Mouse (Mus musculus) forebrain, embryonic 16.5 days (tissue): ENCODE measurements around the gene Snrpd3. TPM values are rescaled to one million over a fixed set of nuclear protein-coding genes. Genes with fewer than 3 reads are reported as not detected.
"Not testable (repeated sequence)": the region's sequence is repeated elsewhere in the genome, so short reads cannot be mapped to it uniquely, and the experiment has no call there.

Source experiments
- ATAC-seq: fragments of 200-750 bp; cut with Nextera tagmentation; 2 replicates; pipeline ENCODE4 v1.8.0; 2017; ENCODE audit warnings: mild to moderate bottlenecking, moderate library complexity
- H3K27ac ChIP-seq: fragments of 300-500 bp; sonication (generic); 2 replicates; pipeline ENCODE4 v1.5.1; 2014; ENCODE audit warnings: low read length, control low read depth
- H3K27me3 ChIP-seq: fragments of 300-500 bp; sonication (generic); replicated peaks from 2 replicates; pipeline ENCODE4 v1.6.1; 2014; ENCODE audit warnings: low read length; ENCODE audit not compliant: control insufficient read depth, insufficient read depth
- H3K36me3 ChIP-seq: fragments of 300-500 bp; sonication (generic); 2 replicates; pipeline ENCODE4 v1.6.1; 2014; ENCODE audit not compliant: control insufficient read depth, insufficient read depth
- H3K4me1 ChIP-seq: fragments of 300-500 bp; sonication (generic); replicated peaks from 2 replicates; pipeline ENCODE4 v1.6.1; 2014; ENCODE audit warnings: low read length; ENCODE audit not compliant: control insufficient read depth, insufficient read depth
- H3K4me2 ChIP-seq: fragments of 300-500 bp; sonication (generic); 2 replicates; pipeline ENCODE4 v1.6.1; 2014; ENCODE audit warnings: mild to moderate bottlenecking, low read length, control low read depth
- H3K4me3 ChIP-seq: fragments of 300-500 bp; sonication (generic); replicated peaks from 2 replicates; pipeline ENCODE4 v1.5.1; 2014; ENCODE audit warnings: mild to moderate bottlenecking, low read length, control low read depth
- H3K9ac ChIP-seq: fragments of 300-500 bp; sonication (generic); replicated peaks from 2 replicates; pipeline ENCODE4 v1.6.1; 2014; ENCODE audit warnings: low read depth, low read length, control low read depth
- H3K9me3 ChIP-seq: fragments of 300-500 bp; sonication (generic); 2 replicates; pipeline ENCODE4 v1.6.1; 2016; ENCODE audit warnings: low read length; ENCODE audit not compliant: control insufficient read depth
- WGBS: fragments of 180-500 bp; shearing (Covaris S2); extraction: QIAGEN DNeasy Blood & Tissue Kit; methylation state at CpG from one replicate; pipeline ENCODE4 v1.1.7; 2014; 5-methylcytosine and 5-hydroxymethylcytosine counted together
- polyA plus RNA-seq: library from polyadenylated mRNA; unstranded; fragments of >200 nt; fragmentation: Nextera tagmentation; extraction: Ambion mirVana; gene quantifications from 2 replicates; pipeline ENCODE4 v1.2.1, GENCODE M21; 2015

The Snrpd3 gene
- polyA plus RNA-seq, 1 experiment from 2014 or later, result 147 TPM

DNA sequence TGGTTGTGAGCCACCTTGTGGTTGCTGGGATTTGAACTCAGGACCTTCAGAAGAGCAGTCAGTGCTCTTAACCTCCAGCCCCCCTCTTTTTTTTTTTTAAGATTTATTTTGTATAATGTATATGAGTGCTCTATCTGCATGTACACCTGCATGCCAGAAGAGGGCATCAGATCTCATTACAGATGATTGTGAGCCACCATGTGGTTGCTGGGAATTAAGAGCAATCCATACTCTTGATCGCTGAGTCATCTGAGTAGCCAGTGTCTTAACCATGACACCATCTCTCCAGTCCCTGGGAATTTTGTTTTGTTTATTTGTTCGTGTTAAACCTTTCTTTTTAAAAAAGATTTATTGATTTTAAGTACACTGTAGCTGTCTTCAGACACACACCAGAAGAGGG is 49.4 kb downstream of the Snrpd3 start:
- WGBS, result 83% methylated on average over 2 of the region's 2 CpGs
- not testable (repeated sequence) for H3K4me1 ChIP-seq, H3K27me3 ChIP-seq

DNA sequence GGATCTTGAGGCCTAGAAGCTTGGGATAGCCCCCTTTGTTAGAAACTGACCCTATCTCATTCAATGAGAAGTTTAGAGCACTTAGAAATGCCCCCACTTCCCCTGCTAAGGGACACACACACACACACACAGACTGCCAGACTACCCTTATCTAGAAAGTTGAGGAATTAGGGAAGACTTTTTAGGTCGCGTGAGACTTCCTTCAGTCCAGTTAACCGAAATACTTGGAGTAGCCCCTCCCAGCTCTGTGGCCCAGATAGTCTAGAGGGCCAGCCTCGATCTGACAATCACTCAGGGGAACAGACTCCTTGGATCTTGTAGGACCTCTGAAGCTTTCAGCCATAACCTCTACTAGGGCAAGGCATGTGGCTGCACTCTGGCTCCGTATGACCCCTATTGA is 50.7 kb downstream of the Snrpd3 start:
- H3K27ac ChIP-seq, result no peak overlapping the region
- H3K4me3 ChIP-seq, result no peak overlapping the region
- no peaks in the 10 kb centered on the region for H3K27me3 ChIP-seq
- 37% methylated on average over 5 of the region's 5 CpGs for WGBS
- no peak for ATAC-seq
- no peak overlapping the region for H3K9ac ChIP-seq
- no peaks in the 10 kb centered on the region for H3K36me3 ChIP-seq
- no peaks in the 10 kb centered on the region for H3K9me3 ChIP-seq
- H3K4me1 ChIP-seq, result no peaks in the 10 kb centered on the region
- no peak overlapping the region for H3K4me2 ChIP-seq

More for the DNA sequence above, 49.4 kb downstream of the Snrpd3 start:
- not testable (repeated sequence) for ATAC-seq, H3K27ac ChIP-seq, H3K4me3 ChIP-seq, H3K9me3 ChIP-seq, H3K4me2 ChIP-seq, H3K36me3 ChIP-seq, H3K9ac ChIP-seq

DNA sequence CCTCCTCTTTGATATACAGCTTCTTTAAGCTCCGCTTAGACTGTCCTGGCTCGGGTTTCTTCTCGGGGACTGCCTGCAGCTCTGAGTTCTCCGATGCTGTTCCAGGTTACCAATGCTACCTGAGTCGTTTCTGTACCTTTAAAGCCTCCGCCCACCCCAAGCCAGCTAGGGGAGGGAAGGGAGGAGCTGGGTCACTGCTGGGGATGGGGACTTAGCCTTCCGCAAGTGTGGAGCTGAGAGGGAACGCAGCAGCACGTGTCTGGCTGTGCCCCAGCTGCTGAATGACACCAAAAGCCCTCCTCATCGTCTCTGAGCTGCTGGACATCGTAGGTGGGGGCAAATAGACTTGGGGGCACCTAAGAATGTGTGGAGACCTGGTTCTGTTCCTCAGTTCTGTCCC is 51.1 kb downstream of the Snrpd3 start:
- Histone ChIP-seq H3K4me2 (no peak overlapping the region), H3K9ac (no peak overlapping the region), H3K36me3 (no peaks in the 10 kb centered on the region), H3K4me3 (no peak overlapping the region), H3K27me3 (no peaks in the 10 kb centered on the region), H3K9me3 (no peaks in the 10 kb centered on the region), H3K4me1 (no peaks in the 10 kb centered on the region), H3K27ac (no peak overlapping the region)
- ATAC-seq, result no peak
- WGBS, result 7% methylated on average over 11 of the region's 11 CpGs

DNA sequence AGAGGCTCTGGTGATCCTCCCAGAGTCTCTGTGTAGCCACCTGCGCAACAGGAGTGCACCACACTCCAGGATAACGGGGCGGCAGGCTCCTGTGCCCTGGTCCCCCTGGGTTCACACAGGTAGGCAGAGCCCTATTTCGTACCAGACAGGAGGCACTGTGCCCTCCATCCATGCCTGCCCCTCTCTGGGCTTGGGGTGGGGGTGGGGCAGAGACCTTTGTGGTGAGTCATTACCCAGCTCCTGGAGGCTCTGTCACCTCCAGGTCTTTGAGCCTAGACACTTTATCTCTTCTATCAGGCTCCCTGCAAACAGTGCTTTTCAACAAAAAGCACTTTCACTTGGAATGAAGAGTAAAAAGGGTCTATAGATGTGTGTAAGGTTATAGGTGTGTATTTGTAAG is 51.5 kb downstream of the Snrpd3 start:
- Histone ChIP-seq H3K4me3 (no peak overlapping the region), H3K4me1 (no peaks in the 10 kb centered on the region), H3K27me3 (no peaks in the 10 kb centered on the region), H3K9ac (no peak overlapping the region), H3K36me3 (no peaks in the 10 kb centered on the region), H3K27ac (no peak overlapping the region), H3K9me3 (no peaks in the 10 kb centered on the region), H3K4me2 (no peak overlapping the region)
- WGBS, result 14% methylated on average over 4 of the region's 4 CpGs
- no peak for ATAC-seq

DNA sequence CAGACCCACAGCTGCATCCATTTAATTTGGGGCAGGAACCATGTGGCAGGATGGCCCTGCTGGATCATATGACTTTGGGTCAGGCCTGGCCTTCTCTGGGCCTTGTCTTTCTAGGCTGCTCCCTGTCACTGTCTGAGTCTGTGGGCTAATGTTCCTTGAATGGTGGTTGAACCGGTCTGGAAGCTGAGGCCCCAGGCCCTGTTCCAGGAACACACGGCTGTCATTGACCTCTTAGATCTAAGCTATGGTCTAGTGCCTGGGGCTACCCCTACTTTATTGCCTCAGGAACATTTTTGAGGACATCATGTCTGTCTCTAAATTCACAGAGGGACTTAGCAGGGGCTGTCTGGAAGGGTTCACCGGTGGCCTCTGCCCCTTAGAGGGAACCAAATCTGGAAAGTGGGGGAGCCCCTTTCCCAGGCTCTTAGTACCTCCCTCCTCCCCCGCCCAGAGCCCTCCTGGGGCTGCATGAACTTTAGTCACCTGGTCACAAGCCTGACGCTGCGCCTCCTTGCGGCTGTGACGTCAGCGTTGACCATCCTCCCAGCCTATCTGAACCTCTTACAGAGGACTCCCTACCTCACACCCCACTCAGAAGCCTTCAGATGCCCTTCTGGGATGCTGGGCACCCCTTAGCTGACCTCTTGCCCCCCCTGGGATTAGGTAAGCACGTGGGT is 53.8 kb downstream of the Snrpd3 start:
- H3K27ac ChIP-seq, result no peak overlapping the region
- H3K36me3 ChIP-seq, result no peaks in the 10 kb centered on the region
- H3K4me3 ChIP-seq, result no peak overlapping the region
- no peaks in the 10 kb centered on the region for H3K9me3 ChIP-seq
- no peaks in the 10 kb centered on the region for H3K27me3 ChIP-seq
- H3K4me2 ChIP-seq, result no peak overlapping the region
- WGBS, result 38% methylated on average over 9 of the region's 10 CpGs
- no peaks in the 10 kb centered on the region for H3K4me1 ChIP-seq
- no peak for ATAC-seq
- H3K9ac ChIP-seq, result no peak overlapping the region

DNA sequence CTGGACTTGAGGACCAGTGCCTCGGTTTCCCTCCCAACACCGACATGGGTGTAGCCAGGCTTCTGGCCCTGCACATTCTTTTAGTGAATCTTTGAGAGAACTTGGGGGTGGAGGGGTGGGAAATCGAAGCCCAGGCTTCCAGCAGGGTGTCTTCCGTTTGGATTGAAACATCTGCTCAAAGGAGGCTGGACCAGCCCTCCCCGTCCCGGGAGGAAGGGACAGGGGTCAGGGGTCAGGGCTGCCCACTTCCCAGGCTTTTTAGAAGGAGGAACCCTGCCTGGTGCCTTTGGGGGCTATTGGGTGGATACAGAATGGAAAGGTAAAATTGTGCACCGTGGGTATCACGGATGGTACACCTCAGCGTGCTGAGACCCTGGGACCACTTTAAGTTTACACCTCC is 54.6 kb downstream of the Snrpd3 start:
- no peak for ATAC-seq
- no peak overlapping the region for H3K9ac ChIP-seq
- no peak overlapping the region for H3K4me2 ChIP-seq
- WGBS, result 43% methylated on average over 9 of the region's 9 CpGs
- H3K4me1 ChIP-seq, result no peaks in the 10 kb centered on the region
- H3K4me3 ChIP-seq, result no peak overlapping the region
- H3K9me3 ChIP-seq, result no peaks in the 10 kb centered on the region
- no peak overlapping the region for H3K27ac ChIP-seq
- H3K36me3 ChIP-seq, result no peaks in the 10 kb centered on the region
- H3K27me3 ChIP-seq, result no peaks in the 10 kb centered on the region

DNA sequence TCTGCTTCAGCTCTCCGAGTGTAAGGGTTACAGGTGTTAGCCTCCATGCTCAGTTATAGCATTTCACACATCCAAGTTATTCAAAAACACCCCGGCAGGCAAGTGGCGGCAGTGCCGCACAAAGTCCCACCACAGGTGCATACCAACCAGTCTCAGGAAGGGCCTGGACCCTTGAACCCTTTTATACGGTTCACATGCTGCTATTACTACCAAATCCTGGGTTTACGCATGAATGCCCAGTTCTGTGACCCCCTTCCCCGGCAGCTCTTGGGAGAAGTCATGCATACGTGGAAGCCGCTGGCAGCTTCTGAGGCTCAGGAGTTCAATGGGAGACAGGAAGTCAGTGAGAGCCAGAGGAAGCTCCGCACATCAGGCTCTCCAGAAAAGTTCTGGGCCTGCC is 55.8 kb downstream of the Snrpd3 start:
- Histone ChIP-seq H3K9me3 (no peaks in the 10 kb centered on the region), H3K4me3 (no peak overlapping the region), H3K36me3 (no peaks in the 10 kb centered on the region), H3K4me1 (no peaks in the 10 kb centered on the region), H3K4me2 (no peak overlapping the region), H3K27me3 (no peaks in the 10 kb centered on the region), H3K27ac (no peak overlapping the region), H3K9ac (no peak overlapping the region)
- no peak for ATAC-seq
- 43% methylated on average over 10 of the region's 10 CpGs for WGBS

DNA sequence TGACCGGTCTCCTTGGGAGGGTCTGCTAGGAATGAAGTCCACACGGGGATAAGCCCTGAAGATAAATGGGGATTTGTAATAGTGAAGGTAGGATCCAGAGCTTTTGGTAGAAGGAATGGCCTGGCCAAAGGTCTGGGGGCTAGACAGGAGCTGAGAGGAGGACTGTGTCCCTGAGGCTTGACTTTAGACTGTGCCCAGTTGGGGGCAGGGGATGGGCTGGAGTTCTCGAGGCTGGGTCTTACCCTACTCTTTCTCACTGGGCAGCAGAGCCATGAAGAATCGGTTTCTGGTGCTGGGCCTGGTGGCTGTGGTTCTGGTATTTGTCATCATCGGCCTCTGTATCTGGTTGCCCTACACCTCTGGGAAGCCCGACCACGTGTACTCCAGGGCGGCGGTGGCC is 56.6 kb downstream of the Snrpd3 start:
- Histone ChIP-seq H3K4me2 (no peak overlapping the region), H3K4me3 (no peak overlapping the region), H3K9ac (no peak overlapping the region), H3K9me3 (no peaks in the 10 kb centered on the region), H3K4me1 (no peaks in the 10 kb centered on the region), H3K36me3 (no peaks in the 10 kb centered on the region), H3K27me3 (no peaks in the 10 kb centered on the region), H3K27ac (no peak overlapping the region)
- no peak for ATAC-seq
- WGBS, result 90% methylated on average over 9 of the region's 9 CpGs

DNA sequence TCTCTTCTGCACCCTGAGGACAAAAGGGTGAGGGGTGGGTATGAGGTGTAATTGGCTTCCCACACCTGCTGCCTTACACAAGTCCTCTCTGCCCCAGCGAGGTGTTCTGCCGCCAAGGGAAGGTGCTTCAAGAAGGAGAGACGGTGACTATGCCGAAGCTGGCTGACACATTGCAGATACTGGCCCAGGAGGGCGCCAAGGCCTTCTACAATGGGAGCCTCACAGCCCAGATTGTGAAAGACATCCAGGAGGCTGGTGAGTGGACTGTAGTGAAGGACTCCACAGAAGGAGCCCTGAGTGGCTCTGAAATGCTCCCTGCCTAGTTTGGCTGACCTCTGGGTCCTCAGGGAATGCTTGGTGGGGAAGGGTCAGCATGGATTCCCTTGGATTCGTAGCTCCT is 61.8 kb downstream of the Snrpd3 start:
- Histone ChIP-seq H3K4me2 (no peak overlapping the region), H3K27ac (no peak overlapping the region), H3K27me3 (no peaks in the 10 kb centered on the region), H3K9ac (no peak overlapping the region), H3K36me3 (no peaks in the 10 kb centered on the region), H3K9me3 (no peaks in the 10 kb centered on the region), H3K4me3 (no peak overlapping the region), H3K4me1 (no peaks in the 10 kb centered on the region)
- WGBS, result 83% methylated on average over 6 of the region's 6 CpGs
- ATAC-seq, result no peak
